Mouse (Mus musculus): ENCODE results near the gene Cc2d1a. TPM values are rescaled to one million over a fixed set of nuclear protein-coding genes. Genes with fewer than 3 reads are reported as not detected.
A peak's percentile ranks its signal among the peaks of the same experiment; 100 is the strongest.

Gene Cc2d1a
- polyA plus RNA-seq, 1 experiment from 2014 or later, result 17.7 TPM

GRCm38 (mm10) chr8:84170096-84170495 is 22.4 kb upstream of the Cc2d1a start:
- Histone ChIP-seq H3K4me2 (no peak overlapping the region), H3K4me1 (no peaks in the 10 kb centered on the region), H3K9ac (no peak overlapping the region), H3K27me3 (no peaks in the 10 kb centered on the region), H3K9me3 (no peaks in the 10 kb centered on the region), H3K27ac (no peak overlapping the region), H3K36me3 (replicated peaks) (peaks cover 52% of the 10 kb centered on the region), H3K4me3 (replicated peaks) (no peak overlapping the region)
- WGBS, result 92% methylated on average over 5 of the region's 5 CpGs
- no peak for ATAC-seq (ENCODE audit: low FRiP score)

- Histone ChIP-seq H3K4me1 (no peaks in the 10 kb centered on the region), H3K9me3 (no peaks in the 10 kb centered on the region), H3K27ac (no peak overlapping the region), H3K4me2 (no peak overlapping the region), H3K36me3 (replicated peaks) (peaks cover 33% of the 10 kb centered on the region), H3K4me3 (replicated peaks) (no peak overlapping the region), H3K9ac (no peak overlapping the region), H3K27me3 (no peaks in the 10 kb centered on the region)
- no peak for ATAC-seq (ENCODE audit: low FRiP score)
- 98% methylated on average over 2 of the region's 2 CpGs for WGBS
These were observed 20.0 kb upstream of the Cc2d1a start for GRCm38 (mm10) chr8:84167696-84168095.

- H3K4me3 ChIP-seq (replicated peaks), result no peak overlapping the region
- H3K27ac ChIP-seq, result no peak overlapping the region
- no peak overlapping the region for H3K9ac ChIP-seq
- H3K27me3 ChIP-seq, result no peaks in the 10 kb centered on the region
- no peaks in the 10 kb centered on the region for H3K9me3 ChIP-seq
- peaks cover 12% of the 10 kb centered on the region; the same call in 1 of the 2 replicates for H3K36me3 ChIP-seq (replicated peaks)
- no peak overlapping the region for H3K4me2 ChIP-seq
- 97% methylated on average over 4 of the region's 4 CpGs for WGBS
- no peak for ATAC-seq (ENCODE audit: low FRiP score)
- H3K4me1 ChIP-seq, result no peaks in the 10 kb centered on the region
These were observed 9.9 kb upstream of the Cc2d1a start for GRCm38 (mm10) chr8:84157620-84158019.

GRCm38 (mm10) chr8:84149181-84149580 is 1.4 kb upstream of the Cc2d1a start:
- peaks cover 10% of the 10 kb centered on the region for H3K36me3 ChIP-seq (replicated peaks)
- no peak overlapping the region for H3K4me2 ChIP-seq
- H3K4me3 ChIP-seq (replicated peaks), result no peak overlapping the region
- H3K9ac ChIP-seq, result no peak overlapping the region
- 83% methylated on average over 3 of the region's 3 CpGs for WGBS
- peaks cover 24% of the 10 kb centered on the region for H3K4me1 ChIP-seq
- H3K9me3 ChIP-seq, result no peaks in the 10 kb centered on the region
- H3K27me3 ChIP-seq, result no peaks in the 10 kb centered on the region; the same call in 1 of the 2 replicates
- H3K27ac ChIP-seq, result no peak overlapping the region
- no peak for ATAC-seq (ENCODE audit: low FRiP score)

- H3K4me2 ChIP-seq, result peak overlapping the region; percentile 91
- 91% methylated on average over 5 of the region's 5 CpGs for WGBS
- no peak overlapping the region for H3K4me3 ChIP-seq (replicated peaks)
- H3K4me1 ChIP-seq, result peaks cover 24% of the 10 kb centered on the region
- peak; percentile 20; the same call in 1 of the 2 replicates for ATAC-seq (ENCODE audit: low FRiP score)
- H3K36me3 ChIP-seq (replicated peaks), result peaks cover 17% of the 10 kb centered on the region
- H3K9ac ChIP-seq, result no peak overlapping the region
- no peaks in the 10 kb centered on the region for H3K9me3 ChIP-seq
- no peak overlapping the region for H3K27ac ChIP-seq
- no peaks in the 10 kb centered on the region; the same call in 1 of the 2 replicates for H3K27me3 ChIP-seq
These were observed 755 bp upstream of the Cc2d1a start for GRCm38 (mm10) chr8:84148531-84148850.

GRCm38 (mm10) chr8:84147324-84147766 is 391 bp downstream of the Cc2d1a start:
- peak overlapping the region; percentile 74 for H3K4me3 ChIP-seq (replicated peaks)
- peaks cover 24% of the 10 kb centered on the region for H3K4me1 ChIP-seq
- H3K27me3 ChIP-seq, result no peaks in the 10 kb centered on the region; the same call in 1 of the 2 replicates
- H3K27ac ChIP-seq, result no peak overlapping the region
- peaks cover 29% of the 10 kb centered on the region for H3K36me3 ChIP-seq (replicated peaks)
- peak overlapping the region; percentile 91 for H3K4me2 ChIP-seq
- H3K9me3 ChIP-seq, result no peaks in the 10 kb centered on the region
- ATAC-seq (ENCODE audit: low FRiP score), result peak; percentile 76
- 4% methylated on average over 14 of the region's 14 CpGs for WGBS
- peak overlapping the region; percentile 74 for H3K9ac ChIP-seq

- Histone ChIP-seq H3K27me3 (no peaks in the 10 kb centered on the region; the same call in 1 of the 2 replicates), H3K4me2 (no peak overlapping the region), H3K36me3 (replicated peaks) (peaks cover 53% of the 10 kb centered on the region), H3K4me1 (peaks cover 24% of the 10 kb centered on the region), H3K9me3 (no peaks in the 10 kb centered on the region), H3K9ac (no peak overlapping the region), H3K4me3 (replicated peaks) (no peak overlapping the region), H3K27ac (no peak overlapping the region)
- WGBS, result 94% methylated on average over 8 of the region's 8 CpGs
- no peak for ATAC-seq (ENCODE audit: low FRiP score)
These were observed 3.0 kb downstream of the Cc2d1a start for GRCm38 (mm10) chr8:84144636-84145245.

GRCm38 (mm10) chr8:84140838-84141237 is 6.9 kb downstream of the Cc2d1a start:
- peaks cover 92% of the 10 kb centered on the region for H3K36me3 ChIP-seq (replicated peaks)
- 93% methylated on average over 4 of the region's 4 CpGs for WGBS
- no peaks in the 10 kb centered on the region for H3K9me3 ChIP-seq
- no peak overlapping the region for H3K27ac ChIP-seq
- no peaks in the 10 kb centered on the region for H3K27me3 ChIP-seq
- H3K9ac ChIP-seq, result no peak overlapping the region
- no peak overlapping the region for H3K4me3 ChIP-seq (replicated peaks)
- H3K4me2 ChIP-seq, result no peak overlapping the region
- no peak for ATAC-seq (ENCODE audit: low FRiP score)
- H3K4me1 ChIP-seq, result peaks cover under 1% of the 10 kb centered on the region; the same call in 1 of the 2 replicates

- no peaks in the 10 kb centered on the region for H3K27me3 ChIP-seq
- no peak overlapping the region for H3K9ac ChIP-seq
- H3K36me3 ChIP-seq (replicated peaks), result peaks cover 98% of the 10 kb centered on the region
- ATAC-seq (ENCODE audit: low FRiP score), result no peak
- no peaks in the 10 kb centered on the region for H3K9me3 ChIP-seq
- H3K27ac ChIP-seq, result no peak overlapping the region
- no peaks in the 10 kb centered on the region for H3K4me1 ChIP-seq
- no peak overlapping the region for H3K4me2 ChIP-seq
- no peak overlapping the region for H3K4me3 ChIP-seq (replicated peaks)
- 94% methylated on average over 3 of the region's 3 CpGs for WGBS
These were observed 9.9 kb downstream of the Cc2d1a start for GRCm38 (mm10) chr8:84137848-84138247.

- Histone ChIP-seq H3K36me3 (replicated peaks) (peaks cover 56% of the 10 kb centered on the region), H3K4me3 (replicated peaks) (no peak overlapping the region), H3K4me2 (no peak overlapping the region), H3K9me3 (no peaks in the 10 kb centered on the region), H3K27me3 (peaks cover 5% of the 10 kb centered on the region; the same call in 1 of the 2 replicates), H3K27ac (no peak overlapping the region), H3K4me1 (peaks cover 6% of the 10 kb centered on the region; the same call in 1 of the 2 replicates), H3K9ac (no peak overlapping the region)
- ATAC-seq (ENCODE audit: low FRiP score), result no peak
- WGBS, result 91% methylated on average over 8 of the region's 8 CpGs
These were observed 15.5 kb downstream of the Cc2d1a start for GRCm38 (mm10) chr8:84132225-84132624.

GRCm38 (mm10) chr8:84130806-84131205 is 16.9 kb downstream of the Cc2d1a start:
- Histone ChIP-seq H3K4me2 (no peak overlapping the region), H3K4me1 (peaks cover 6% of the 10 kb centered on the region; the same call in 1 of the 2 replicates), H3K9me3 (no peaks in the 10 kb centered on the region), H3K4me3 (replicated peaks) (no peak overlapping the region), H3K27me3 (peaks cover 5% of the 10 kb centered on the region; the same call in 1 of the 2 replicates), H3K36me3 (replicated peaks) (peaks cover 42% of the 10 kb centered on the region), H3K9ac (no peak overlapping the region), H3K27ac (no peak overlapping the region)
- WGBS, result 52% methylated on average over 30 of the region's 30 CpGs
- no peak for ATAC-seq (ENCODE audit: low FRiP score)

GRCm38 (mm10) chr8:84128277-84128676 is 19.5 kb downstream of the Cc2d1a start:
- no peak for ATAC-seq (ENCODE audit: low FRiP score)
- 68% methylated on average over 8 of the region's 8 CpGs for WGBS

More at GRCm38 (mm10) chr8:84128277-84128676, 19.5 kb downstream of the Cc2d1a start:
- peaks cover 5% of the 10 kb centered on the region; the same call in 1 of the 2 replicates for H3K27me3 ChIP-seq
- H3K4me3 ChIP-seq (replicated peaks), result no peak overlapping the region
- H3K36me3 ChIP-seq (replicated peaks), result peaks cover 17% of the 10 kb centered on the region
- no peak overlapping the region for H3K9ac ChIP-seq
- no peaks in the 10 kb centered on the region for H3K9me3 ChIP-seq
- H3K4me2 ChIP-seq, result no peak overlapping the region
- no peak overlapping the region for H3K27ac ChIP-seq
- H3K4me1 ChIP-seq, result peaks cover 6% of the 10 kb centered on the region; the same call in 1 of the 2 replicates

All from forebrain, embryonic 12.5 days (tissue).